Mouse (Mus musculus): ENCODE results near the gene Tmem245. TPM values are rescaled to one million over a fixed set of nuclear protein-coding genes. Genes with fewer than 3 reads are reported as not detected.

Gene Tmem245
- polyA plus RNA-seq, 1 experiment from 2014 or later: 8.9 TPM

GRCm38 (mm10) chr4:56858733-56859132 lies 88.5 kb downstream of the Tmem245 start:
- whole genome bisulfite sequencing: 81% methylated on average over 9 of the region's 9 CpGs
- no peak overlapping the region for H3K4me2 ChIP-seq (replicated peaks)
- no peaks in the 10 kb centered on the region for H3K27me3 ChIP-seq
- H3K4me3 ChIP-seq: no peak overlapping the region
- H3K36me3 ChIP-seq: no peaks in the 10 kb centered on the region
- no peaks in the 10 kb centered on the region for H3K9me3 ChIP-seq
- H3K4me1 ChIP-seq: peaks cover 9% of the 10 kb centered on the region
- no peak overlapping the region for H3K9ac ChIP-seq (replicated peaks)
- ATAC-seq (replicated peaks): no peak
- H3K27ac ChIP-seq (replicated peaks): no peak overlapping the region

DNA sequence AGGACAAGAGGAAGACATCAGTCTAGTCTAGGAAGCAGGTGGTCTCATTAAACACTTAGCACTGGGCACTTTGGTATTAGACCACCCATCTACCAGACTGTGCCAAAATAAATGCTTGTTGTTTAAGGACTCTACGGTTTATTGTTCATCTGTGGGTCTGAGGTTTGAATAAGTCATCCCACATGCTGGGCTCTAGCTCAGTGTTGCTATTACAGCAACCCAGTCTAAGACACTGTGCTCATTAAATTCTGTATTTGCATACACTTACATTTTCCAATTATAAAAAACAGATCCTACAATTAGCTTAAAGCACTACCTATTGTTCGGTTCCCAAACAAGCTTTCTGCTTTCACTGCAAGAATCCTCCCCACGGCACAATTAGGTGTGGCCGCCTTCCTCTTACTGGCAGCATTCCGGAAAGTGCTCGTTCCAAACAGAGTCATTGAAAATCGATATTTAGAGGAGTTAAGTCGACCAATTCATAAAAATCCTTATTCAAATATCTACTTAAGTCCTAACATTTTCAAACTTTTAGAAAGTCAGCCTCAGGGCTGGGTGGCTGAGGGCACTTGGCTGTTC lies 90.8 kb downstream of the Tmem245 start:
- Histone ChIP-seq H3K9ac (replicated peaks) (no peak overlapping the region), H3K9me3 (no peaks in the 10 kb centered on the region)
- WGBS: 64% methylated on average over 8 of the region's 8 CpGs

GRCm38 (mm10) chr4:56855935-56856334 lies 91.3 kb downstream of the Tmem245 start:
- no peaks in the 10 kb centered on the region for H3K9me3 ChIP-seq
- no peaks in the 10 kb centered on the region for H3K4me1 ChIP-seq
- no peak overlapping the region for H3K27ac ChIP-seq (replicated peaks)
- H3K9ac ChIP-seq (replicated peaks): no peak overlapping the region
- no peaks in the 10 kb centered on the region for H3K36me3 ChIP-seq
- no peak overlapping the region for H3K4me2 ChIP-seq (replicated peaks)
- H3K4me3 ChIP-seq: no peak overlapping the region
- no peaks in the 10 kb centered on the region for H3K27me3 ChIP-seq
- WGBS: 88% methylated on average over 5 of the region's 5 CpGs
- no peak for ATAC-seq (replicated peaks)

More for the DNA sequence above, 90.8 kb downstream of the Tmem245 start:
- Histone ChIP-seq H3K4me3 (no peak overlapping the region), H3K4me2 (replicated peaks) (no peak overlapping the region), H3K4me1 (no peaks in the 10 kb centered on the region), H3K36me3 (no peaks in the 10 kb centered on the region), H3K27me3 (no peaks in the 10 kb centered on the region), H3K27ac (replicated peaks) (no peak overlapping the region)
- no peak for ATAC-seq (replicated peaks)

DNA sequence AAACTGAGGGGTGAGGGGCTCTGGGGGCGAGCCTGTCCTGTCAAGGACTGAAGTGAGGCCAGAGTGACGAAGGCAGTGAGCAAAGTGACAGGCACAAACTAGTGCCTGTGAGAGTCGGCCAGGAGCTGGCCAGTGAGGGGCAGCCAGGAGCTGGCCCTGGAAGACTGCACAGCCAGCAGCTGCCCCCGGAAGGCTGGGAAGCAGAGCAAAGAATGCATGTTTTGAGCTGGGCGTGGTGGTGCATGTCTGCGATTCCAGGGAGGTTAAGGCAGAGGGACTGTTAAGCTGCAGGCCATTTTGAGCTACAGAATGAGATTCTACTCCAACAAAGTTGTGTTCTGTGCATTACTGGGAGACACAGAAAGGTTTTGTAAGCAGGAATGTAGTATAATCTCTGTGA lies 96.5 kb downstream of the Tmem245 start:
- Histone ChIP-seq H3K36me3 (no peaks in the 10 kb centered on the region), H3K9me3 (no peaks in the 10 kb centered on the region), H3K9ac (replicated peaks) (no peak overlapping the region), H3K27me3 (no peaks in the 10 kb centered on the region), H3K4me2 (replicated peaks) (no peak overlapping the region), H3K4me1 (no peaks in the 10 kb centered on the region), H3K4me3 (no peak overlapping the region), H3K27ac (replicated peaks) (no peak overlapping the region)
- ATAC-seq (replicated peaks): no peak
- 42% methylated on average over 6 of the region's 6 CpGs for WGBS

- Histone ChIP-seq H3K4me2 (replicated peaks) (no peak overlapping the region), H3K27me3 (no peaks in the 10 kb centered on the region), H3K4me3 (no peak overlapping the region), H3K9me3 (0 out of 2 replicates have a peak, but pooled peaks cover 2% of the 10 kb centered on the region), H3K4me1 (no peaks in the 10 kb centered on the region), H3K27ac (replicated peaks) (no peak overlapping the region), H3K36me3 (peaks cover 11% of the 10 kb centered on the region), H3K9ac (replicated peaks) (no peak overlapping the region)
- ATAC-seq (replicated peaks): no peak
- WGBS: 91% methylated on average over 6 of the region's 6 CpGs
Measured at GRCm38 (mm10) chr4:56848044-56848443, 99.2 kb downstream of the Tmem245 start.

- H3K27me3 ChIP-seq: no peaks in the 10 kb centered on the region
- no peak overlapping the region for H3K4me2 ChIP-seq (replicated peaks)
- H3K27ac ChIP-seq (replicated peaks): no peak overlapping the region
- no peak overlapping the region for H3K4me3 ChIP-seq
- no peak overlapping the region for H3K9ac ChIP-seq (replicated peaks)
- peaks cover 11% of the 10 kb centered on the region for H3K36me3 ChIP-seq
- H3K9me3 ChIP-seq: 0 out of 2 replicates have a peak, but pooled peaks cover 2% of the 10 kb centered on the region
- WGBS: 92% methylated on average over 3 of the region's 3 CpGs
- no peaks in the 10 kb centered on the region for H3K4me1 ChIP-seq
- no peak for ATAC-seq (replicated peaks)
Measured at GRCm38 (mm10) chr4:56847400-56847799, 99.8 kb downstream of the Tmem245 start.

GRCm38 (mm10) chr4:56845896-56846533 lies 101.2 kb downstream of the Tmem245 start:
- no peak overlapping the region for H3K4me3 ChIP-seq
- no peaks in the 10 kb centered on the region for H3K27me3 ChIP-seq
- no peak for ATAC-seq (replicated peaks)
- no peak overlapping the region for H3K4me2 ChIP-seq (replicated peaks)
- no peaks in the 10 kb centered on the region for H3K4me1 ChIP-seq
- 59% methylated on average over 12 of the region's 12 CpGs for WGBS
- peaks cover 16% of the 10 kb centered on the region for H3K36me3 ChIP-seq
- H3K27ac ChIP-seq (replicated peaks): no peak overlapping the region
- H3K9ac ChIP-seq (replicated peaks): no peak overlapping the region
- H3K9me3 ChIP-seq: 0 out of 2 replicates have a peak, but pooled peaks cover 2% of the 10 kb centered on the region

- no peak for ATAC-seq (replicated peaks)
- Histone ChIP-seq H3K9me3 (0 out of 2 replicates have a peak, but pooled peaks cover 2% of the 10 kb centered on the region), H3K9ac (replicated peaks) (no peak overlapping the region), H3K4me2 (replicated peaks) (no peak overlapping the region), H3K36me3 (peaks cover 22% of the 10 kb centered on the region), H3K4me1 (no peaks in the 10 kb centered on the region), H3K27me3 (no peaks in the 10 kb centered on the region), H3K27ac (replicated peaks) (no peak overlapping the region), H3K4me3 (no peak overlapping the region)
- WGBS: 87% methylated on average over 4 of the region's 4 CpGs
Measured at GRCm38 (mm10) chr4:56844911-56845310, 102.3 kb downstream of the Tmem245 start.

DNA sequence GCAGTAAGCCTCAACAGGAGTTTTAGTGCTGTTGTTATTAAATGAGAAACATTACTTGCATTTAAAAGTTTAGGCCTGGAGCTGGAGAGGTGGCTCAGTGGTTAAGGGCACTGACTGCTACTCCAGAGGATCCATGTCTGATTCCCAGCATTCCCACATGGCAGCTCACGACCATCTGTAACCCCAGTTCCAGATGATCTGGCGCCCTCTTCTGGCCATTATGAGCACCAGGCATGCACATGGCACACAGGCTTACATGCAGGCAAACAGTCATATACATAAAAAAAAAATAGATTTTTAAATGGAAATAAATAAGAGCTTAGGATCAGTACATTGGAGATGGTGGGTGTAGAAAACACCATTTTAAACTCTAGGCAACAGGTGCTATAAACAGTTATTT lies 103.3 kb downstream of the Tmem245 start:
- Histone ChIP-seq H3K4me2 (replicated peaks) (no peak overlapping the region), H3K36me3 (peaks cover 22% of the 10 kb centered on the region), H3K4me3 (no peak overlapping the region), H3K9ac (replicated peaks) (no peak overlapping the region), H3K27me3 (no peaks in the 10 kb centered on the region), H3K27ac (replicated peaks) (no peak overlapping the region), H3K9me3 (0 out of 2 replicates have a peak, but pooled peaks cover 2% of the 10 kb centered on the region), H3K4me1 (no peaks in the 10 kb centered on the region)
- no peak for ATAC-seq (replicated peaks)
- 91% methylated on average over 2 of the region's 2 CpGs for WGBS

- Histone ChIP-seq H3K9ac (replicated peaks) (no peak overlapping the region), H3K4me3 (no peak overlapping the region), H3K36me3 (peaks cover 27% of the 10 kb centered on the region), H3K9me3 (0 out of 2 replicates have a peak, but pooled peaks cover 2% of the 10 kb centered on the region), H3K27me3 (no peaks in the 10 kb centered on the region), H3K27ac (replicated peaks) (no peak overlapping the region), H3K4me1 (no peaks in the 10 kb centered on the region), H3K4me2 (replicated peaks) (no peak overlapping the region)
- no peak for ATAC-seq (replicated peaks)
- WGBS: 85% methylated on average over 7 of the region's 7 CpGs
Measured at GRCm38 (mm10) chr4:56842501-56842900, 104.7 kb downstream of the Tmem245 start.

DNA sequence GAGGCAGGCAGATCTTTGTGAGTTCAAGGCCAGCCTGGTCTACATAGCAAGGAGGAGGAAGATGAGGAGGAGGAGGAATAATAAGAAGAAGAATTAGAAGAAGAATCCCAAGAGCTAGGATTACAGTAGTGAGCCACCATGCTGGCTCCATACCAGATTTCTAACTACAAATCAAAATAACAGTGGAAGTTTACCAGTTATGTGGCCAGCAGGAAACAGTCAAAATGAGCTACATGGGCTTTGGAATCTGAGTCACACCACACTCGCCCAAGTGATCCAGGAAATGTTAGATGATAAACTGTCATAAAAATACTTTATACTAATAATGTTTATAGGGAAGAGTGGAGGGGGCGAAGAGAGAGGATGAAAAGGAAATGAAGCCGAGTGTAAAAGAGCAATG lies 106.9 kb downstream of the Tmem245 start:
- 0 out of 2 replicates have a peak, but pooled peaks cover 2% of the 10 kb centered on the region for H3K9me3 ChIP-seq
- no peak overlapping the region for H3K4me2 ChIP-seq (replicated peaks)
- no peak overlapping the region for H3K9ac ChIP-seq (replicated peaks)
- H3K27ac ChIP-seq (replicated peaks): no peak overlapping the region
- no peaks in the 10 kb centered on the region for H3K4me1 ChIP-seq
- peaks cover 37% of the 10 kb centered on the region for H3K36me3 ChIP-seq
- H3K27me3 ChIP-seq: no peaks in the 10 kb centered on the region
- no peak overlapping the region for H3K4me3 ChIP-seq
- WGBS: 91% methylated on average over 3 of the region's 3 CpGs
- no peak for ATAC-seq (replicated peaks)

- Histone ChIP-seq H3K9ac (replicated peaks) (no peak overlapping the region), H3K9me3 (no peaks in the 10 kb centered on the region), H3K36me3 (peaks cover 36% of the 10 kb centered on the region), H3K27me3 (no peaks in the 10 kb centered on the region), H3K4me3 (no peak overlapping the region), H3K4me1 (no peaks in the 10 kb centered on the region), H3K27ac (replicated peaks) (no peak overlapping the region), H3K4me2 (replicated peaks) (no peak overlapping the region)
- WGBS: 88% methylated on average over 6 of the region's 6 CpGs
- no peak for ATAC-seq (replicated peaks)
Measured at GRCm38 (mm10) chr4:56837661-56838060, 109.6 kb downstream of the Tmem245 start.
